Mouse (Mus musculus): Measurements from ENCODE around the gene 1810055G02Rik. TPM values are rescaled to one million over a fixed set of nuclear protein-coding genes. Genes with fewer than 3 reads are reported as not detected.

Gene 1810055G02Rik
- total RNA-seq (2021), result 10 to 100 TPM; 17.5 to 18.3 TPM

DNA sequence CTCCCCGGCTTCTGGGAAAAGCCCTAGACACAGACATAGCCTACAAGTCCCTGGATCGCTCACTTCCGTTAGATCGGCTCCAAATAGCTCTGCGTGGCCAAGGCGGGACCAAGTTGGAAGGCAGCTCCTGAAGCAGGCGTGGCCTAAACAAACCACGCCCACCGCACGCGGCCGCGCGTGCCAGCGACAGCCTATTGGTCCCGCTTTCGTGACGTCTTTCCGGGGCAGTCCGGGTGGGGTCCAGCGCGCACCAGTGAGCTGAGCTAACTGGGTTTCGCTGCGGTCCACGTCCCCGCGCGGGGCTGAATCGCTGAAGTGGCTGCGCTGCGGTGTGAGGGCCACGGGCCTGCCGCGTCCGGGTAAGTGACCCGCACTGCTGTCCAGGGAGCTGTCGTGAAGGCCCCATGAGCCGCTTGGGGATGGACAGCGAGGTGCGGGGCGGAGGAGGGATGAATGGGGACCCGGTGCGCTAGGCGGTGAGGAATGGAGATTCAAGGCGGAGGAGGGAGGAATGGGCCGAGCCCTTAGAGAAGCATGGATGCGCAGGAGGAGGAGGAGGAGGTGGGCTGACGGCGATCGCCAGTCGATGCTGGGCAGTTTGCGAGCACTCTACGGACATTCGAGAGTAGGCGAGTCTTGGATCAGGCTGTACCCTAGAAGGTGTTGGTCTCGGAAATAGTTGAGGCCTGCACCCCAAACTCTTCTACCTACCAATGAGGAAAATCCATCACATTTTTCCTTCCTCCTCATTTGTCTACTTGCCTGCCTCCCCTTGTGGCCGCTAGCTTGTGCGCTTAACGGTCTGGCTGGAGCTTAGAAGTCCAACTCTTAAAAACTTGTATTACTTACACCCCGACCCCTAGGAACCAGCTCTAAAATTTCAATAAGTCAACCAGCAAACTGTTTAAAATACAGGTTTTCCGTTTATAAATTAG is at the start of gene 1810055G02Rik:
Gene 1810055G02Rik (plus strand): TSS at position 216 of the 935 bp plus-strand sequence.
- peak; percentile 99 for DNase-seq

DNA sequence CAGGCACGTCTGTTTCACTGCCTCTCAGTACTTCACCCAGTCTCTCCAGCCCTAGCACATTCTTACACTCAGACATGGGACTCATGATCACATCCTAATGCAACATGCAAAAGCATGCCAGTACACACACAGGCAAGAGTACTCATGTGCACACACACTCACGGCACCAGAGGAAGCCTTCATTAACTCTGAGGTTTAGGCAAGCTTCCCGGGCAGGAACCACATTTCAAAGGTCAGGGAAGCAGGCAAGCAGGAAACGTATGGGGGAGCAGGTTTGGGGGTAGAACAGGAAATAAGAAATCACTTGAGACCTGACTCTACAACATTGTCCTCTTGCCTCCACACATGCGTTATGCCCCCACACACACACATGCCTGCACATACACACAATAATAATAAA is 42.6 kb upstream of the 1810055G02Rik start:
- peak; percentile 49 for DNase-seq

DNA sequence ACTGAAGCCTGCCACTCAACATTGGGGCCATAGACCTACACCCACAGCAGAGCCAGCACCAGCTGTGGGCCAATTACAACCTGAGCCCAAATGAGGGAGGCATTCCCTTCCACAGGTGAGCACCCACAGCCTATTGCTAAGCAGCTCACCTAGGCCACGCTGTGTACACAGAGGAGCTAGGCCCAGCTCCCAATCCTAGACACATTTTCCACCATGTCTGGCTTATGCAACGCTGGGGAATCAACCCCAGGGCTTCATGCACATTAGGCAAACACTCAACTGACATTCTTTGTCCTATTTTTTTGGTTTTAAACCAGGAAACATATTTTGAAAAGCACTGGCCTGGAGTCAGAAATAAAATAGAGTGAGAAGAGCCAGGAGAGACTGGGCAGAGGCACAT is 41.5 kb upstream of the 1810055G02Rik start:
- DNase-seq, result no peak

DNA sequence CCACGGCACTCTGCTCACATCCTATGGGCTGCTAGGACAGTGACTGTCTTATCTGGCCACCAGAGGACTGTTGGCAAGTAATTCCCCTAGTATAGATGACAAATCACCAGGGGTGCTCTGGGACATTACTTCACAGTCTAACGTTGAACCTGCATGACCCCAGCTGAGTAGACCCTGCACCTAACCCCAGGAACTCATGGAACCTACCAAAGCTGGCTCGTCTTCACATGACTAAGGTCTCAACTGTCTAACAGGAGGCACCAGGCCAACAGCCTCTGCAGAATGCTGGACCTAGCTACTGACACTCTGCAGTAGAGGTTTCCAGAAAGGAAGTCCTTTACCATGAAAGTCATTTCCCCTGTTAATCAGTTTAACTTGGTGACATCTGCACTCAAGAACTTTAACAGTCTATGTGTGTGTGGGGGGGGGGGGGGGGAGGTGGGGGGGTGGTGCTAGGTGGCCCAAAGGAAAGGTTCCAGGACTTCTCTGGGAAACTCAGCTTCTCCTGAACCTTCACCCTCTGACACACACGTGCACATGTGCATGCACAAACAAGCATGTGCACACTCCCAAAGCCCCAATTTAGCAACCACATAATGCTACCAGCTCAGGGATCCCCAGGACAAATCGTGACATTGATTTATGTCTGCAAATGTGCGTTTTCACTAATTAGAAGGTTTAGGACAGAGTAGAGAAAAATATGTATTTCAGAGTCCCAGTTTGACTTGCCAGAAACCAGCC is 40.8 kb upstream of the 1810055G02Rik start:
- peak; percentile 45 for DNase-seq

DNA sequence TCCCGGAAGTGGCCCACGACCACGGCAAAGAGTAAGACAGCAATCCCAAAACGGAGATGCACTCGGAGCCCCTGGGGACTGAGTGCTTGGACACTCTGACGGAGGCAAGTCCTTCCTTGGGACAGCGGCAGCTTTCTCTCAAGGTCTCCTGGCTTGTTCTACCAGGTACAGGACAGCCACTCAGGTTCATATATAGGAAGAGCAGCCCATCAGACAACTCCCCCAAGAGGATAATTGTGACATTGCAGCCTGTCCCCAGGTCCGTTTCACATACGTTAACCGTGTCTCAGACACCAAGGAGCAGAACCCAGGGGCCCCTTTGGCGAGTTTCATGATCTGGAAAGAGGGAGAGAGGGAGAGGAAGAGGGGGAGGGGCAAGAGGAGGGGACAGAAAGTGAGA is 40.1 kb upstream of the 1810055G02Rik start:
- DNase-seq, result no peak

DNA sequence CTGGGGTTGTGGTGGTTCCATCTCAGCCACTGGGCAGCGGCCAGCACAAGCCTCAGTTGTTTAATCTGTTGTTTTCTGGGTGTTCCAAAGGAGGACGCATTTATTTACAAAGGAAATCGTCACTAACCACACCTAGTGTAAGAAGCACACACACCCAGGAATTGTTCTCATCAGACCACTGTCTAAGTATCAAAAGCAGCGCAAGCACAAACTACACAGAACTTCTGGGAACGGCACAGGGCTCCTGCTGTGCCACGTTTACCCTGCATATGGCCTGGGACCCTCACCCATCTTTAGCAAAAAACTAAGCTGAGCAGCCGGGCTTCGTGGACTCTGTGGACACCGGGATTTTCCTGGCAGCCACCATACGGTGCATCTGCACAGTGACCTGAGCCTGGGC is 39.5 kb upstream of the 1810055G02Rik start:
- no peak for DNase-seq

DNA sequence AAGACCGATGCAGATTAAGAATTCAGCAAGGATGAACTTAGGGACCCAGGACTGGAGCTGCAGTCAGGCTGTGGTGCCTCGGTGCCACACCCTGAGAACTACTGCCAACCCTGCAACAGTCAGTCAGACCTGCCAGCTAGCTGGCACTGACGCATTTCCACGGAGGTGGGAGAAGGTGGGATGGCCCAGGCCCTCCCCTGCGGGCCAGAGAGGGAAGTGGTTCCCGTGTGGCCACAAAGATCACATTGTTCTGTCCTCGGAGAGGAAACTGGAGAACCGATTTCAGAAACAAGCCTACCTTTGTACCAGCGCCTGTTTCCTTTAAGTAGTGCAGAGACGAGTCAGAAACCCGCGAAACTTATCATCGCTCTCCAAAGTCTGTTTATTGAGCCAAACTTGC is 39.0 kb upstream of the 1810055G02Rik start:
- DNase-seq, result peak; percentile 49

DNA sequence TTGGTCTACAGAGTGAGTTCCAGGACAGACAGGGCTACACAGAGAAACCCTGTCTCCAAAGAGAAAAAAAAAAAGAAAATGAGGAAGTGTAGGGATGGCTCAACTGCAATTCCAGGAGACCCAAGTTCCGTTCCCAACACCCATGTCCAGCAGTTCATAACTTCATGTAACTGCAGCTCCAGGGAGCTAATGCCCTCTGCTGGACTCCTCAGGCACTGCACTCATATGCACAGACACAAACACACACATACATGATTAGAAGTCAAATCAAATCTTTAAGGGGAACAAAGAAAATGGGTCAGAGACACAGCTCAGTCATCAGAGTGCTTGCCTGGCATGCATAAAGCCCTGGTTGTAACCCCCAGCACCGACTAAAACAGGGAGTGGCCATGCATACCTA is 34.9 kb upstream of the 1810055G02Rik start:
- no peak for DNase-seq

DNA sequence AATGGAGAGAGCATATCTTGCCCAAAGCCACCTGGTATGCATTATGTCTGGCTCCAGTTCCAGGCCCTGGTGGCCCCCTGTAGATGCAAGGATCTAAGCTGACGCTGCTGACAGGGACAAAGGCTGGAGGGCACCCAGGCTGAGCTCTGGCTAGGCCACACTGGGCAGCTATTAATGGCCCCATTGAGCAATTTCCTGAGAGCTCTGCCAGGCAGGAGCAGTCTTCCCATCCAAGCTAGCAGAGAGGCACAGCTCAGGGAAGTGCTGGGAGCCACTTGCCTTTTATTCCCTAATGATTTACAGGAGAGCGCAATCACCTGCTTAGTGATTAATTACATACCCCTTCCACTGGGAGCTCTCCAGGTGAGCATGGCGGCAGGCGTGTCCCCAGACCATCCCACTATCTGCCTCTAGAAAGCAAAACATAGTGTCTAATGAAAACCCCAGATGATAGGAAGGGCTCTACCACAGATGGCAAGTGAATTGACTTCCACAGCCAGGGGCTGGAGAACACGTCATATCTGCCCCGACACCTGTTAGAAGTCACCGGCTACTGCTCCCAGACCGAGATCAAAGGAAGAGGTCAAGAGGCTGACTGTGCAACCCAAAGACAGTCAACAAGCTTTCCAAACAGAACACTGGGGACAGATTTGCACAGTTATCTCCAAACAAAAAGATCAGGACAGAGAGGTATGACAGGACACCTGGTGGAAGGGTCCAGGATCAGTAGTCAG is 33.8 kb upstream of the 1810055G02Rik start:
- DNase-seq, result no peak

DNA sequence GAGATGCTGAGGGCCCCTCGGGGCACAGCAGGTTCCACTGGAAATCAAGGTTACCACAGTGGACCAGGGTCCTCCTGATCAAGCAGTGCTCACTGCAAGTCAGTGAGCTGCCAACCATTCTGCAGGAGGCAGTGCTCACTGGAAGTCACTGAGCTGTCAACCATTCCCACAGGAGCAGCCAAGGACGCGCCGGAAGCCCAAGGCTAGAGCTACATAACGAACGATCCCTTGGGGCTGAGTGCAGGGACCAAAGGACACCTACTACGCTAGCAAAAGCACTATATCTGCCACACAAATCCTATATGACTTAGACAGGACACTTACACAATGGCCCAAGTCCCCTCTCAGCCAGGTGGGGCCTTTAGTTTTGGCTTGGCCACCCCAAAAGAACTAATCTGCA is 27.4 kb upstream of the 1810055G02Rik start:
- DNase-seq, result peak; percentile 34

DNA sequence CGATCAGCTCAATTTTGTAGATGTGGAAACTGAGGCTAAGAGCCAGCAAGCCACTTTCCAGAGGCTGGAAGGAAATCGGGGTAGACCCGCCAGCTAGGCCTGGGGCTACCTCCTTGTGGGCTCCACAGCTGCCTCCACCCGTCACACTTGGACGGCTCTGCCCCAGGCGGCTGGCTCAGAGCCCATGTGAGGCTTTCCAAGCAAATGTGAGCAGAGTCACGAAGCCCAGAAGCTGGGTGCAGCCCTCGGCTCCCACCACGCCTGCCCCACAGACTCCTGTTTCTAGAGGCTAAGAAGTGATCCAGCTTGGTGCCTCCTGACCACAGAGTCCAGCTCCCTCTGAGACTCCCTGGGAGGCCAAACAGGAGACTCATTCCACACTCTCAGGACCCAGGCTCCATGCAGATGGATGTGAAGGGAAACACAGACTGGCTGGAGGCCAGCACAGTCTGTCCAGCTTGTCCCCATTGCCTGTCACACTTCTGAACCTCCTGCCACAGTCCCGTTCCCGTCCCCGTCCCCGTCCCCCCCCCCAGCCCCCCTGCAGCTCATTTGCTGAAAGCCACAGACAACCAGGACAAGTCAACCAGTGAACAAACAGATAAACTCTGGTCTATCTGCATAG is 26.7 kb upstream of the 1810055G02Rik start:
- DNase-seq, result peak; percentile 89

DNA sequence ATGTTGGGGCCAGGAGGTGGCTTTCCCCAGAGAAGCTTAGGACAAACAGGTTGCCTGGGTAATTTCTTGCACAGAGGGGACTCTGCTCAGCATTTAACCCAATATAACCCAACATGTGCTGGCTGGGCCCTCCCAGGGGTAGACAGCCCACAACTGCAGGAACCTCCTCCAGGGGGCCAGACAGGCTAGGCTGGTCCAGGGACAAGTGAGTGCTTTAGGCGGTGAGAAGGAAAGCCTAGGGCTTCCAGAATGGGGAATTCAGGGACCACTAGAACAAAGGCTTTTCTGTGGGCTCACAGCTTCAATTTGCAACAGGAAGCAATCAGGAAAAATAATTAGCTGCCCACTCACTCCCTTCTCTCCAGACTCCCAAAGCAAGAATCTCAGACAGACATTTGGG is 23.7 kb upstream of the 1810055G02Rik start:
- no peak for DNase-seq

DNA sequence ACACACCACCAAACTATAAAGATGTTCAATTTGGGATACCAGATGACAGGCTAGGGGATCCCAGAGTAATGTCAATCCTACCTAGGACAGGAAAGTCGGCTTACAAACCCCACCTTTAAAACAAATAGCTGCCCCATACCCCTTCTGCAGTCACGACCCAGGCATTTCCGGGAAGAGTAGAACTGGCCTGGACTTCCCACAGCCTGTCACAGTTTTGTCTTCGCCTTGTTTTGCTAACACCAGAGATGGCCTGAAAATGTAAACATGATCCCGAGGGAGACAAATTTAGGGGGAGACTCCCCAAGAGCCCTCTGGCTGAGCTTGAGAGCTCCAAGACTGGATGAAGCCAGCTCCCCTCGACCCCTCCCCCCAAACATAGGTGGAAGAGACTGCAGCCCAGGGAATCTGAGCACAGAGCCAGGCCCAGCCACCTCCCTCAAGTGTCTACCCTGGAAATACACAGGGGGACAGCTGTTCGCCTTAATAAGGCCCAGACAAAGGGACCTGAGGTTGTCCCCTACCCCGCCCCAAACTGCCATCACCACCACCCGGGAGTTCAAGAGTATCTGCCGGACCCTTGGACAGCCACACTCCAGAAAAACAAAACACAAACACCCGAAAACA is 23.0 kb upstream of the 1810055G02Rik start:
- no peak for DNase-seq

DNA sequence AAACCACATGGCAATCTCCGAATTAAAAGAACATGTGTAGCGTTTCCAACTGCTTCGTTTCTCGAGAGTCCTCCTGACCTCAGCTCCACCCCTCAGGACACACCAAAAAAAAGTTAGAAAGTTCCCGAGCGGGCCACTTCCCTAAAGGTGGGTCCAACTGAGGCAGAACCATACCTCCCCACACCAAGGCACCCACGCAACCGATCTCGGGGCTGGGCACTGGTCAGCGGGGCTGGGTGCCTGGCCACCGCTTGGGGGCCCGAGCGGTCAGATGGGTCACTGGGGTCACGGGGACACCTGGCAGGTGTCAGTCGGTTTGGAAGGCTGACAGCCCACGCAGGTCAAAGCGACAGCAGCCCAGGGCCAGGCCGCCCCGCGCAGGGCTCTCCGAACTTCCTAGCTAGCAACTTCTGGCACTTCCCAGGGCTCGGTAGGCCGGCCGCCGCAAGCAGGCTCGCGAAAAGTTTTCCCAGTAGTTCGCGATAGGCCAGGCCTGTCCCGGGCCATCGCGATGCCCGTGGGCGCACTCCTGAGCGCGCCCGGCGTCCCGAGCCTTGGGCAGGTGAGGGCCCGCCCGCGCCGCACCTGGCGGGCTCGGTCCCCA is 22.4 kb upstream of the 1810055G02Rik start:
- peak; percentile 59 for DNase-seq

DNA sequence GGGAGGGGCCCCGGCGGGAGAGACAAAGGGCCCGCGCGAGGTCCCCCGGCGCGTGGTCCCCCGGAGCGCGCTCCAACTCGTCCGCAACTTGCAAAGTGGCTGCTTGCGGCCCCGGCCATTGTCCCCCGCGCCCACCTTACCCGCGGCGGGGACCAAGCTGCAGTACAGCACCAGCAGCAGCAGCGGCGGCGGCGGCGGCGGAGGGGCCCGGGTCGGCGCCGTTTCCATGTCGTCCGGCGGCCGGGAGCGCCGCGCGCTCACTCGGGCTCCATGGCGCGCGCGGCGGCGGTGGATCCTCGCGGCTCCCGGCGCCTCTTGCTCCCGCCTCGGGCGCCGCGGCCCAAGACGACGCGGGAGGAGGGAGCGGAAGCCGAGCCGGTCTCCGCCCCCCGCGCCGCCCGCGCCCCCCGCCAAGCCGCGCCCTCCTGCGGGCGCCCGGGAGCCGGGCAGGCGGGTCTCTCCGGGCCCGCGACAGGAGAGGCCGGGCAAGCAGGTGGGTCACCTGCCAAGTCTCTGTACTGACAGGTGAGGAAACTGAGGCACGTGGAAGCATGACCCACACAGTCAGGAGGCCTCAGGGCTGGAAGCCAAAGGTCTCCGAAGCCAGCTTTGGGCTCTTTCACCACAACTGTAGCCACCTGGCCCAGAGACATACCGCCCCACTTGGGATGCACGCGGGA is 21.7 kb upstream of the 1810055G02Rik start, which contains the start of gene Lrp5:
Gene Lrp5 (minus strand): TSS at position 350 of the 680 bp plus-strand sequence.
- peak; percentile 71 for DNase-seq

DNA sequence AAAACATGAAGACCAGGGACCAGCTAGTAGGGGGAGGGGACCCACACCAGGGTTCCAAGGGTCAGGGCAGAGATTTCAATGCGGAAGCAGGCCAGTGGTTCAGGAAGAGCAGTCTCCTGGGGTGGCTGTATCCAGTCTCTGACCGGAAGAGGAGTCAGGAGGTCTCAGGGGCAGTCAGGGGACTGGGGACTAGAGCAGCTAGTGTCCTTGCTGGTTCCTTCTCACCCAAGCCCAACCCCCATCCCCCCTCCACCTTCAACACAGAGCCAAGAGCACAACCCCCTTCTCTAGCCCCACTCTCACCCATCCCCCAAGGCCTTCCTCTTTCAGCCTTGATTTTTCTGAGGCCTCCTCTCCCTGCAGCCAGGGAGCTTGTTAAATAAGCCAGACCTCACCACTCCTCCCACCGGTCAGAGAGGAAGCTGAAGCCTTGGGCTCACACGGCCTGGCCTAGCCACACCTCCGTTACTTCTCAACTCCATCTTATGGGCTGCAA is 20.4 kb upstream of the 1810055G02Rik start:
- DNase-seq, result peak; percentile 35

DNA sequence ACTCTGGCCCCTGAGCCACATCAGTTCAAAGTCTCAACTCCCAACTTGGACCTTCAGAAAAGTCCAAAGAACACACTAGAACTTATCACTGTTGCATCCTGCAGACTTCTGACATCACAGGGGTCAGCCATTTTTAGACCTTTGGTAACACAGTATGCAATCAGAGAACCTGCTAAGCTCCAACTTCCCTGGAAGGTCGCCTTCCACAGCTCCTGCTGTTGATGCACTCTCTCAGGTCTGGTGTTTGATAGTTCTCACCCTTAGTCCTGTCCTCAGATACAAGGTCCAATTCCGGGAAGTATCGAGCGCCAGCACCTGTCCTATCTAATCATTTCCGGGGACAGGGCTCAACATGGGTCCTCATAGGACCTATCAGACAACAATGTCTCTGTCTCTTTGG is 16.8 kb upstream of the 1810055G02Rik start:
- no peak for DNase-seq

DNA sequence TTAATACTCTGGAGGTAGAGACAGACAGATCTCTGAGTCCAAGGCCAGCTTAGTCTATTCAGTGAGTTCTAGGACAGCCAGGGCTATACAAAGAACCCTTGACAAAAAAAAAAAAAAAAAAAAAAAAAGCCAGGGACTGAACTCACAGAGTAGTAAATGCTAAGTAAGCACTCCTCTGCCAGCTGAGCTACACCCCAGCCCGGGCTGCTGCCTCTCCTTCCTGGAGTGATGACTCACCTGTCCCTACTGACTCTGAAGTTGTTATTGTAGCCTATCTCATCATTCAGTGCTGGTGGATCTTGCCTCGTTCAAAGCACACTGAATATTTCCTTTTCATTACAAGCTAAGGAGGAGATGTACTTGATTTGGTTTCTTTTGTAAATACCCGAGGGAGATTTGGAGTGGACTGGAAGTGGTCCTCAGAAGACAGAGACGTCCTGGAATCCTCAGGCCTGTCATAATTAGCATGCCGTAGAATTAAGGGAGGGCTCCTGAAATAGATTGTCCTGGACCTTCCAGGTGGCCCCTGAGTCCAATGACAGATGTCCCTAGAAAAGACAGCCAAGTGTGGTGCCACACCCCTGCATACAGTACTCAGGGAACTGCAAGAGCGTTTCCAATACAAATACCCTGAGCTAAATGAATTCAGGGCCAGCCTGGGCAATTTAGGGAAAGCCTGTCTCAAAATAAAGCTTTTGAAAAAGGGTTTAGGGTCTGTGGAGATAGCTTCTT is 15.5 kb upstream of the 1810055G02Rik start:
- no peak for DNase-seq

DNA sequence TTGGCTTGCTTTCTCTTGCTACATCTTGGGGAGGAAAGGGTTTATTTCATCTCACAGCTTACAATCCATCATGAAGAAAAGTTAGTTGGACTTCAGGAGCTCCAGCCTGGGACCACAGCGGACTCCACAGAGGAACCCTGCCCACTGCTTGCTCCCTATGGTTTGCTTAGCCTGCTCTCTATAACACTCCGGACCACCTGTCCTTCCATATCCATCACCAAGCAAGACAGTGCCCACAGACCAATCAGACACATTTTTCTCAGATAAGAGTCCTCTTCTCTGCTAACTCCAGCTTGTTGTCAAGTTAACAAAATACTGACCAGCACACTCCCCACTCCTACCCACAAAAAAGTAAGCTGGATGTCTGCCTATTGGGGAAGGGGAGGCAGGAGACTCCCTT is 13.6 kb upstream of the 1810055G02Rik start:
- no peak for DNase-seq

DNA sequence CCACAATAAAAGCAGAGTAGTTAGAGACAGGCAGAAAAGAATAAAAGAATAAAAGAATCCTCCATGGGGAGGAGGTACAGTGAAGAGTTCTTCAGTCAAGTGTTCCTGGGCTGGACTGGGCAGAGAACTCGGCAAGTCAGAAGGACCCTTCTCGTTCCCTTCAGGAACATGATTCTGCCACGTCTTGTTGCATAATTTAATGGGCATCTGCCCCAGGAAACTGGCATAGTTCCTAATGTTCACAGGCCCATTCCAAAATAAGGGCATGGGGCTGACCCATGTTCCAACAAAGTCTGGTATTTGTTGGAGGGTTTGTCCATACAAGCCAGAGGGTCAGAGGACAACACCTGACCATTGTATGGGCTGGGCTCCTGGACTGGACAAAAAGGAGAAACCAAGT is 13.1 kb upstream of the 1810055G02Rik start:
- DNase-seq, result no peak

Measured in heart, postnatal 4 days (tissue).